Mouse (Mus musculus) MEL (cell line): ENCODE data around the gene Snd1. TPM values are rescaled to one million over a fixed set of nuclear protein-coding genes. Genes with fewer than 3 reads are reported as not detected.

Source experiments
- DNase-seq: peaks from one replicate; pipeline ENCODE4 v3.0.0; 2011; ENCODE audit warnings: low read depth, low spot score
- H3K27ac ChIP-seq: 2 replicates; pipeline ENCODE4 v1.5.1; 2012; ENCODE audit warnings: low read depth, mild to moderate bottlenecking, control low read depth, low read length, moderate library complexity; ENCODE audit not compliant: control insufficient read depth
- H3K27me3 ChIP-seq, 2 experiments: fragments of 150-350 bp in 1 of 2; sonication (generic) in 1 of 2; 2 replicates each; pipeline ENCODE4 v1.6.1; 2012; ENCODE audit warnings: low read length in 2 of 2, mild to moderate bottlenecking in 2 of 2, improper control_type of control experiment in 1 of 2, moderate library complexity in 1 of 2; ENCODE audit not compliant: insufficient read depth in 2 of 2, control insufficient read depth in 1 of 2
- H3K36me3 ChIP-seq, 2 experiments: 2 replicates each; pipeline ENCODE4 v1.6.1; 2012 to 2014; ENCODE audit warnings: low read length in 2 of 2, improper control_type of control experiment in 1 of 2, inconsistent platforms in 1 of 2, mild to moderate bottlenecking in 1 of 2; ENCODE audit not compliant: insufficient read depth in 2 of 2, control insufficient read depth in 1 of 2
- H3K4me1 ChIP-seq, 2 experiments: fragments of 150-350 bp in 1 of 2; sonication (generic) in 1 of 2; 2 replicates each; pipeline ENCODE4 v1.6.1; 2012; ENCODE audit warnings: low read length in 2 of 2, improper control_type of control experiment in 1 of 2, mild to moderate bottlenecking in 1 of 2; ENCODE audit not compliant: insufficient read depth in 2 of 2, control insufficient read depth in 1 of 2
- H3K4me3 ChIP-seq, 2 experiments: fragments of 150-350 bp in 1 of 2; sonication (generic) in 1 of 2; 2 replicates each; pipeline ENCODE4 v1.5.1; 2012; ENCODE audit warnings: low read depth in 2 of 2, low read length in 2 of 2, mild to moderate bottlenecking in 2 of 2, moderate library complexity in 2 of 2, control low read depth in 1 of 2, improper control_type of control experiment in 1 of 2; ENCODE audit not compliant: control insufficient read depth in 1 of 2, insufficient read depth in 1 of 2
- H3K79me2 ChIP-seq: 2 replicates; pipeline ENCODE4 v1.6.1; 2012; ENCODE audit warnings: mild to moderate bottlenecking, low read length, moderate library complexity; ENCODE audit not compliant: control insufficient read depth, poor library complexity, insufficient read depth
- H3K9ac ChIP-seq: 2 replicates; pipeline ENCODE4 v1.6.1; 2012; ENCODE audit warnings: low read depth, mild to moderate bottlenecking, control low read depth, low read length, moderate library complexity; ENCODE audit not compliant: control insufficient read depth, poor library complexity, severe bottlenecking
- H3K9me3 ChIP-seq: fragments of 150-350 bp; sonication (generic); replicated peaks from 2 replicates; pipeline ENCODE4 v1.6.1; 2012; ENCODE audit warnings: mild to moderate bottlenecking, low read length, improper control_type of control experiment, moderate library complexity; ENCODE audit not compliant: insufficient read depth
- CHD1 ChIP-seq: IDR thresholded peaks from 2 replicates; pipeline ENCODE4 v1.6.1; 2012; ENCODE audit warnings: low read depth, mild to moderate bottlenecking, inconsistent platforms, low read length, improper control_type of control experiment
- CHD2 ChIP-seq: IDR thresholded peaks from 2 replicates; pipeline ENCODE4 v1.6.1; 2011; ENCODE audit warnings: low read length, improper control_type of control experiment
- CTCF ChIP-seq, 3 experiments: IDR thresholded peaks in 2 of 3; conservative IDR thresholded peaks in 1 of 3; 2 replicates each; pipeline ENCODE4 v1.5.1; 2011 to 2012; ENCODE audit warnings: low read length in 3 of 3, low read depth in 2 of 3, mild to moderate bottlenecking in 2 of 3, improper control_type of control experiment in 1 of 3, inconsistent platforms in 1 of 3, mixed read lengths in 1 of 3, moderate library complexity in 1 of 3; ENCODE audit not compliant: control insufficient read depth in 1 of 3, insufficient read depth in 1 of 3, poor library complexity in 1 of 3, severe bottlenecking in 1 of 3
- EP300 ChIP-seq, 2 experiments: IDR thresholded peaks; 2 replicates each; pipeline ENCODE4 v1.6.1; 2011; ENCODE audit warnings: improper control_type of control experiment in 2 of 2, low read length in 2 of 2, low read depth in 1 of 2, mild to moderate bottlenecking in 1 of 2
- ETS1 ChIP-seq: IDR thresholded peaks from 2 replicates; pipeline ENCODE4 v1.6.1; 2012; ENCODE audit warnings: low read depth, mild to moderate bottlenecking, inconsistent platforms, low read length, improper control_type of control experiment, moderate library complexity
- GABPA ChIP-seq: IDR thresholded peaks from 2 replicates; pipeline ENCODE4 v1.6.1; 2012; ENCODE audit warnings: low read depth, mild to moderate bottlenecking, inconsistent platforms, low read length, improper control_type of control experiment, moderate library complexity
- GATA1 ChIP-seq: IDR thresholded peaks from 2 replicates; pipeline ENCODE4 v1.6.1; 2011; ENCODE audit warnings: low read depth, low read length, improper control_type of control experiment
- HCFC1 ChIP-seq: IDR thresholded peaks from 2 replicates; pipeline ENCODE4 v1.6.1; 2012; ENCODE audit warnings: low read depth, mild to moderate bottlenecking, inconsistent platforms, low read length, improper control_type of control experiment, moderate library complexity
- JUND ChIP-seq: IDR thresholded peaks from 2 replicates; pipeline ENCODE4 v1.6.1; 2011; ENCODE audit warnings: low read depth, mild to moderate bottlenecking, improper control_type of control experiment, low read length
- KAT2A ChIP-seq: conservative IDR thresholded peaks from 2 replicates; pipeline ENCODE4 v1.6.1; 2012; ENCODE audit warnings: low read depth, low read length, improper control_type of control experiment, inconsistent platforms
- MAX ChIP-seq: IDR thresholded peaks from 2 replicates; pipeline ENCODE4 v1.6.1; 2011; ENCODE audit warnings: low read length, improper control_type of control experiment
- MAZ ChIP-seq: IDR thresholded peaks from 2 replicates; pipeline ENCODE4 v1.6.1; 2012; ENCODE audit warnings: low read depth, mild to moderate bottlenecking, inconsistent platforms, low read length, improper control_type of control experiment
- MEF2A ChIP-seq: IDR thresholded peaks from 2 replicates; pipeline ENCODE4 v1.6.1; 2014; ENCODE audit warnings: low read depth, mild to moderate bottlenecking, inconsistent platforms, low read length, improper control_type of control experiment; ENCODE audit not compliant: poor library complexity, insufficient replicate concordance, severe bottlenecking; ENCODE audit errors: extremely low read depth
- MXI1 ChIP-seq: IDR thresholded peaks from 2 replicates; pipeline ENCODE4 v1.6.1; 2011; ENCODE audit warnings: mild to moderate bottlenecking, low read depth, low read length, improper control_type of control experiment
- MYC ChIP-seq: IDR thresholded peaks from 2 replicates; pipeline ENCODE4 v1.6.1; 2011; ENCODE audit warnings: low read depth, mild to moderate bottlenecking, low read length, improper control_type of control experiment, moderate library complexity
- POLR2AphosphoS5 ChIP-seq: IDR thresholded peaks from 2 replicates; pipeline ENCODE4 v1.6.1; 2012; ENCODE audit warnings: low read depth, borderline replicate concordance, mild to moderate bottlenecking, inconsistent platforms, low read length, moderate library complexity, mixed read lengths
- RAD21 ChIP-seq: IDR thresholded peaks from 2 replicates; pipeline ENCODE4 v1.6.1; 2011; ENCODE audit warnings: mild to moderate bottlenecking, low read depth, low read length, improper control_type of control experiment
- SMC3 ChIP-seq: IDR thresholded peaks from 2 replicates; pipeline ENCODE4 v1.6.1; 2011; ENCODE audit warnings: low read depth, low read length, improper control_type of control experiment
- TBP ChIP-seq: IDR thresholded peaks from 2 replicates; pipeline ENCODE4 v1.8.0; 2011; ENCODE audit warnings: low read depth, low read length, improper control_type of control experiment
- TCF12 ChIP-seq: IDR thresholded peaks from 2 replicates; pipeline ENCODE4 v1.6.1; 2014; ENCODE audit warnings: low read depth, mild to moderate bottlenecking, inconsistent platforms, low read length, improper control_type of control experiment, moderate library complexity
- UBTF ChIP-seq: IDR thresholded peaks from 2 replicates; pipeline ENCODE4 v1.6.1; 2012; ENCODE audit warnings: low read depth, mild to moderate bottlenecking, inconsistent platforms, low read length, improper control_type of control experiment, moderate library complexity, borderline replicate concordance; ENCODE audit not compliant: insufficient read depth
- USF1 ChIP-seq: IDR thresholded peaks from 2 replicates; pipeline ENCODE4 v1.6.1; 2014; ENCODE audit warnings: low read depth, mild to moderate bottlenecking, inconsistent platforms, low read length, improper control_type of control experiment, moderate library complexity
- ZMIZ1 ChIP-seq: IDR thresholded peaks from 2 replicates; pipeline ENCODE4 v1.6.1; 2012; ENCODE audit warnings: low read depth, mild to moderate bottlenecking, inconsistent platforms, low read length, improper control_type of control experiment, moderate library complexity
- polyA plus RNA-seq, 2 experiments: library from polyadenylated mRNA; stranded (reverse) in 1 of 2; unstranded in 1 of 2; fragments of >175 nt in 1 of 2; fragments of >200 nt in 1 of 2; gene quantifications; 2 replicates each; pipeline versions ENCODE4 v1.2.1 to v1.2.4; 2012; ENCODE audit warnings: low replicate concordance in 2 of 2, low read depth in 1 of 2; ENCODE audit not compliant: insufficient read length in 2 of 2, insufficient read depth in 1 of 2, missing spikeins in 1 of 2
- total RNA-seq: library from RNA; depleted of rRNA; stranded (reverse); fragments of 300-350 nt; gene quantifications from 2 replicates; pipeline ENCODE4 v1.2.3, GENCODE M21; 2012

The Snd1 gene
- total and polyA plus RNA-seq, 3 experiments = 192 to 280 TPM; not detected in 1

DNA sequence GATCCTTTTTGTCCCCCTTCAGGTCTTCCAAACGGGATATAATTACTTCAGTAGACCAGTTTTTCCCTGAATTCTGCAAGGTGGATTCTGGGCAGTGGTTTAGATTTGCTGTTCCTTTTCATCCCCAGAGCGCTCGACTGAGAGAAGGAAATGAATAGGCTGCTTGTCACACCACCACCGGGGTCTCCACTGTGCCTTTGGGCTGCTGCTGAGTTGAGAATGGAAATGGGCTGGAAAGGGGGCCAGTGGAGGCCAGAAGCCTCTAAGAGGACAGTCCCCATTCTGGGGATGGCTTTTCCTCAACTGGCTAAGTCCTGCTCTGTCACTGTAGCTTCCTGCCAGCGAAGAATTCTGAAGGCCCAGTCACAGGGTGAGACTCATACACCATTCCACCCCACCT, 309.0 kb downstream of the Snd1 start:
- no peaks in the 10 kb centered on the region for H3K27me3 ChIP-seq
- H3K9ac ChIP-seq = no peak overlapping the region
- H3K4me3 ChIP-seq = no peak overlapping the region
- peaks cover 3 to 15% of the 10 kb centered on the region in 2 experiments; a peak in 3 of 4 replicates for H3K36me3 ChIP-seq
- H3K9me3 ChIP-seq = no peaks in the 10 kb centered on the region
- H3K4me1 ChIP-seq = peaks cover 4 to 8% of the 10 kb centered on the region in 2 experiments; a peak in 3 of 4 replicates
- H3K27ac ChIP-seq = no peak overlapping the region
- DNase-seq = no peak
- no peaks in the 10 kb centered on the region for H3K79me2 ChIP-seq
- TF ChIP-seq JUND = no peak
- TF ChIP-seq CHD1 = no peak
- no peak for TF ChIP-seq MEF2A
- no peak for TF ChIP-seq KAT2A
- TF ChIP-seq MXI1 = no peak
- TF ChIP-seq GABPA = no peak
- TF ChIP-seq SMC3 = no peak
- no peak for TF ChIP-seq RAD21
- no peak for TF ChIP-seq USF1
- TF ChIP-seq MAZ = no peak
- TF ChIP-seq CTCF (IDR thresholded peaks at IDR 0.05 in 2 of 3, conservative IDR thresholded peaks at IDR 0.05 in 1 of 3; ENCODE audit: control insufficient read depth in 1 of 3, insufficient read depth in 1 of 3, low read depth in 2 of 3, low read length in 3 of 3, poor library complexity in 1 of 3, severe bottlenecking in 1 of 3) = no peak
- no peak for TF ChIP-seq ZMIZ1
- no peak for TF ChIP-seq TCF12
- TF ChIP-seq HCFC1 = no peak
- TF ChIP-seq MYC = no peak
- no peak for TF ChIP-seq MAX
- TF ChIP-seq, all 39 proteins: peak for 0

GRCm38 (mm10) chr6:28785770-28786169, 310.8 kb downstream of the Snd1 start:
- Histone ChIP-seq H3K4me3 (no peak overlapping the region), H3K79me2 (no peaks in the 10 kb centered on the region), H3K4me1 (peaks cover 4 to 8% of the 10 kb centered on the region in 2 experiments; a peak in 3 of 4 replicates), H3K27ac (no peak overlapping the region), H3K27me3 (no peaks in the 10 kb centered on the region), H3K9ac (no peak overlapping the region), H3K36me3 (peaks cover 1 to 15% of the 10 kb centered on the region in 2 experiments; a peak in 3 of 4 replicates), H3K9me3 (no peaks in the 10 kb centered on the region)
- no peak for TF ChIP-seq POLR2AphosphoS5
- TF ChIP-seq MYC = no peak
- TF ChIP-seq CHD2 = no peak
- TF ChIP-seq EP300 (IDR thresholded peaks at IDR 0.05; ENCODE audit: low read depth in 1 of 2, low read length in 2 of 2) = peak; percentile 51 to 59; a peak in 2 of 4 replicates
- TF ChIP-seq ETS1 = no peak
- peak; percentile 75 for TF ChIP-seq GATA1
- TF ChIP-seq JUND = no peak
- peak; percentile 82; the same call in 1 of the 2 replicates for TF ChIP-seq UBTF
- no peak for TF ChIP-seq HCFC1
- no peak for TF ChIP-seq USF1
- TF ChIP-seq TCF12 = 0 out of 2 replicates have a peak, but pooled peaks have one; percentile 33
- peak; percentile 89 for TF ChIP-seq TBP
- peak; percentile 60 for DNase-seq
